Mouse (Mus musculus): ENCODE data around the gene Il2rb.

DNA sequence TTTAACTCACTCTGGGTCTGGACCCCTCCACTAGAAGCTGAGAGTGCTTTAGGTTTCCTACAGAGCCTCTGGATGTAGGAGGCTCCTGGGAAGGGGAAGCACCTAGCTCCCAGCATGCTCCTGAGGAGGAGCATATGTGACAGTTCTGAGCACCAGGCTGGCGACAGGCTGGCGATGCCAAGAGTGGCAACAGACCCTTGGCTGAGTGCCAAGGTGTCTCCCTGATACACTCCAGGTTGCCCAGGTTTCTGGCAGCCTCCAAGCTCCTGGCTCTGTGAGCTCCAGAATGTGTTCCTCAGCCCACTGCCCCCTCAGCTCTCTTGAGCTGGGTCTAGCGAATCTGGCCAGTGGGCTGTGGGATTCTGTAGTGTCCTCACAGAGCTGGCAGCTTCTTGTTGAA lies 46.5 kb upstream of the Il2rb start:
- TF ChIP-seq CTCF (IDR thresholded peaks at IDR 0.05) (no peak), POLR2A (IDR thresholded peaks at IDR 0.05; ENCODE audit: insufficient read depth, low read depth, low read length) (no peak; the same call in 1 of the 2 replicates), EP300 (IDR thresholded peaks at IDR 0.05; ENCODE audit: insufficient read depth, low read depth, low read length) (peak; percentile 92)
